Mouse (Mus musculus) kidney, postnatal 14 days (tissue): Measurements from ENCODE around the gene Pi4ka.
"Not testable (repeated sequence)": the region's sequence is repeated elsewhere in the genome, so short reads cannot be mapped to it uniquely, and the experiment has no call there.

ENCODE experiments used
- DNase-seq: peaks from one replicate; pipeline ENCODE4 v3.0.0; 2022; ENCODE audit warnings: mixed read lengths

Pi4ka gene

DNA sequence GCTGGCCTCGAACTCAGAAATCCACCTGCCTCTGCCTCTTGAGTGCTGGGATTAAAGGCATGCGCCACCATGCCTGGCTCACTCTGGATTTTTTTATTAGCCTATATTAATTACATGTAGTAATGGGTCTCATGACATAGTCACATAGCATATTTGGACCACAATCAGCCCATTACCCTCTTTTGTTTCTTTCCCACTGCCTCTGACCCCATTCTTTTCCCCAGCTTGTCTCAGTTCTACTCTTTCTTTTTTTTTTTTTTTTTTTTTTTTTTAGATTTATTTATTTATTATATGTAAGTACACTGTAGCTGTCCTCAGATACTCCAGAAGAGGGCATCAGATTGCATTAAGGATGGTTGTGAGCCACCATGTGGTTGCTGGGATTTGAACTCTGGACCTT lies 174.6 kb downstream of the Pi4ka start:
- not testable (repeated sequence) for DNase-seq
